Mouse (Mus musculus) left cerebral cortex, adult 8-10 months (tissue): ENCODE results near the gene Ptprj. TPM values are rescaled to one million over a fixed set of nuclear protein-coding genes. Genes with fewer than 3 reads are reported as not detected.
"Not testable (repeated sequence)": the region's sequence is repeated elsewhere in the genome, so short reads cannot be mapped to it uniquely, and the experiment has no call there.

Source experiments
- DNase-seq, 2 experiments: peaks; one replicate each; pipeline ENCODE4 v3.0.0; 2022; ENCODE audit warnings: low spot score in 2 of 2
- total RNA-seq, 4 experiments: library from RNA; stranded (reverse); gene quantifications; 2 replicates each; pipeline ENCODE4 v1.2.4; 2022

The Ptprj gene
- total RNA-seq, 4 experiments from 2014 or later: 90.8 to 104 (median 95.0) TPM

GRCm38 (mm10) chr2:90486226-90486755 is 94.2 kb downstream of the Ptprj start:
- DNase-seq: no peak

GRCm38 (mm10) chr2:90481505-90481904 is 98.9 kb downstream of the Ptprj start:
- no peak for DNase-seq

GRCm38 (mm10) chr2:90480747-90481308 is 99.6 kb downstream of the Ptprj start:
- DNase-seq: no peak

GRCm38 (mm10) chr2:90478531-90478930 is 101.9 kb downstream of the Ptprj start:
- no peak for DNase-seq

- DNase-seq: no peak
Measured at GRCm38 (mm10) chr2:90477617-90478016, 102.8 kb downstream of the Ptprj start.

- DNase-seq: no peak
Measured at GRCm38 (mm10) chr2:90476792-90477191, 103.7 kb downstream of the Ptprj start.

GRCm38 (mm10) chr2:90476319-90476718 is 104.1 kb downstream of the Ptprj start:
- no peak for DNase-seq

- DNase-seq: peak; percentile 65 to 66
Measured at GRCm38 (mm10) chr2:90474593-90475405, 105.6 kb downstream of the Ptprj start.

GRCm38 (mm10) chr2:90472701-90473100 is 107.7 kb downstream of the Ptprj start:
- DNase-seq: no peak

- no peak for DNase-seq
Measured at GRCm38 (mm10) chr2:90470122-90470521, 110.3 kb downstream of the Ptprj start.

GRCm38 (mm10) chr2:90466480-90466879 is 114.0 kb downstream of the Ptprj start:
- no peak for DNase-seq

- DNase-seq: no peak
Measured at GRCm38 (mm10) chr2:90463735-90464134, 116.7 kb downstream of the Ptprj start.

GRCm38 (mm10) chr2:90462252-90462651 is 118.2 kb downstream of the Ptprj start:
- DNase-seq: no peak

- no peak for DNase-seq
Measured at GRCm38 (mm10) chr2:90457946-90458345, 122.5 kb downstream of the Ptprj start.

- DNase-seq: no peak
Measured at GRCm38 (mm10) chr2:90452380-90452779, 128.1 kb downstream of the Ptprj start.

GRCm38 (mm10) chr2:90448967-90449740 is 131.3 kb downstream of the Ptprj start:
- DNase-seq: no peak

- DNase-seq: no peak
Measured at GRCm38 (mm10) chr2:90443811-90444210, 136.6 kb downstream of the Ptprj start.

GRCm38 (mm10) chr2:90441811-90442210 is 138.6 kb downstream of the Ptprj start:
- peak in 1 of 2 experiments; percentile 19 for DNase-seq

- DNase-seq: peak in 1 of 2 experiments; percentile 30
Measured at GRCm38 (mm10) chr2:90440169-90440568, 140.3 kb downstream of the Ptprj start.

- DNase-seq: not testable (repeated sequence)
Measured at GRCm38 (mm10) chr2:90437453-90437852, 143.0 kb downstream of the Ptprj start.

- not testable (repeated sequence) for DNase-seq
Measured at GRCm38 (mm10) chr2:90429782-90430181, 150.7 kb downstream of the Ptprj start.
